Comparison of ENCODE assay signal across 11 mouse cellular contexts in the genomic region with DNA sequence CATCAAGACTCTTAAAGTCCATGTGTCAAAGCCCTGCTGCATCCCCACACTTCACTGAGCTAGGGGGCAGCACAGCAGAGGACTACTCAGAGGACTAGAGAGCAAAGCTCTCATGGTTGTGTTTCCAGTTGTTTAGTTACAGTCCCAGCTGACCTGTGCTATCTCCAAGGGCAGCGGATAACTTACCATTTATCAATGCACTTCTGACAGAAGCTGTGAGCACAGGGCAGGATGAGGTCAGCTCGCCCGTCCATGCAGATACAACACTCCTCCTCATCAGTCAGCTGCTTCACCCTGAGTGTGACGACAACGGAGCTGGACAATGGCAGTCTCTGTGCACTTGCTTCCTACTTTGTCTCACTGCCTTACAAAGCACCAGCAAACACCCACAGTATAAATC. TPM values are rescaled to one million over a fixed set of nuclear protein-coding genes. Genes with fewer than 3 reads are reported as not detected.
DNase-seq lines count a peak whose midpoint lies in the region; ATAC-seq and TF ChIP-seq lines count a peak whose summit lies in the region.
"Had no signal": no experiment of that assay in that cellular context is flagged by ENCODE, and none has a peak within 500 bp of the region (broad histone marks: within the 10 kb centered on the region; RNA-seq: fewer than 3 reads in every experiment).

No protein-coding gene starts in this region.

- H3K27me3 ChIP-seq in kidney, adult 2 months (replicated peaks; ENCODE audit: control insufficient read depth, insufficient read depth, low read length): no peaks in the 10 kb centered on the region
- H3K27me3 ChIP-seq in hindbrain, postnatal 0 days (ENCODE audit: insufficient read depth, low read length): no peaks in the 10 kb centered on the region

- no peak for TF ChIP-seq POLR2A in kidney, adult 2 months (IDR thresholded peaks at IDR 0.05; ENCODE audit: low read depth, low read length)

- H3K9ac ChIP-seq in hindbrain, postnatal 0 days (replicated peaks; ENCODE audit: low read length): no peak overlapping the region
- H3K9ac ChIP-seq: forebrain, postnatal 0 days had no signal

- WGBS in kidney, adult 2 months: 51% methylated on average over 5 of the region's 5 CpGs
- 35% methylated on average over 5 of the region's 5 CpGs for WGBS in hindbrain, postnatal 0 days

- H3K4me2 ChIP-seq in hindbrain, postnatal 0 days (ENCODE audit: low read depth, low read length): no peak overlapping the region
- H3K4me2 ChIP-seq: midbrain, embryonic 11.5 days had no signal

- ATAC-seq in hindbrain, postnatal 0 days: 0 out of 2 replicates have a peak, but pooled peaks have one; percentile 38

- no peaks in the 10 kb centered on the region for H3K36me3 ChIP-seq in kidney, adult 2 months (ENCODE audit: control insufficient read depth, insufficient read depth, low read length)
- peaks cover 16% of the 10 kb centered on the region for H3K36me3 ChIP-seq in hindbrain, postnatal 0 days (ENCODE audit: insufficient read depth, low read length)

- no peak overlapping the region for H3K4me3 ChIP-seq in kidney, adult 2 months (ENCODE audit: insufficient read depth, low read depth, low read length)
- H3K4me3 ChIP-seq in hindbrain, postnatal 0 days (ENCODE audit: low read length): no peak overlapping the region

- no peak for DNase-seq in kidney, adult 2 months
- DNase-seq in kidney, adult 11 months: no peak
- peak; percentile 29 for DNase-seq in ovary, postnatal 36 days (ENCODE audit: low spot score)
- no peak for DNase-seq in ovary, postnatal 14 days (ENCODE audit: low spot score)
- DNase-seq in hindbrain, postnatal 0 days (ENCODE audit: low spot score): no peak
- peak; percentile 41 for DNase-seq in yolk sac, embryonic 10.5 days (ENCODE audit: low spot score)
- no peak for DNase-seq in cerebellum, postnatal 14 days
- no peak for DNase-seq in layer of hippocampus, postnatal 10 days (ENCODE audit: low spot score in 2 of 2)

- TF ChIP-seq CTCF in kidney, adult 2 months (conservative IDR thresholded peaks at IDR 0.05; ENCODE audit: insufficient read depth, insufficient read length, low read depth, low read length): 0 out of 2 replicates have a peak, but pooled peaks have one; percentile 14
- TF ChIP-seq CTCF in hindbrain, postnatal 0 days (IDR thresholded peaks at IDR 0.05; ENCODE audit: low read depth): peak; percentile 51

- no peak overlapping the region for H3K27ac ChIP-seq in kidney, adult 2 months (ENCODE audit: insufficient read depth, low read depth, low read length)
- H3K27ac ChIP-seq in hindbrain, postnatal 0 days: no peak overlapping the region

- no peaks in the 10 kb centered on the region for H3K4me1 ChIP-seq in kidney, adult 2 months (ENCODE audit: control insufficient read depth, insufficient read depth, low read length)
- H3K4me1 ChIP-seq in hindbrain, postnatal 0 days (ENCODE audit: insufficient read depth, low read length): no peaks in the 10 kb centered on the region

- no peaks in the 10 kb centered on the region for H3K9me3 ChIP-seq in hindbrain, postnatal 0 days (ENCODE audit: low read length)

RNA-seq across cellular contexts. Expression of gene Rnf141, which starts 23.2 kb away (rescaled TPM):
- polyA plus RNA-seq in kidney, adult 2 months (2012; rRNA removed): 11.4 and 19.3 TPM in 2 replicates
- total RNA-seq in hindbrain, postnatal 0 days (2014; rRNA removed): 80.4 and 98.8 TPM in 2 replicates
- 35.3 and 36.7 TPM in 2 replicates for polyA plus RNA-seq in hindbrain, postnatal 0 days (2015; fragmentation: Nextera tagmentation; extraction: Ambion mirVana)
- total RNA-seq in layer of hippocampus, postnatal 10 days (2021): 10 to 100 TPM; 84.3 to 87.3 TPM

RNA-seq across cellular contexts. Expression of gene Lyve1, which starts 42.0 kb away (rescaled TPM):
- polyA plus RNA-seq in kidney, adult 2 months (2012; rRNA removed): 2.0 and 6.6 TPM in 2 replicates
- 9.5 and 9.7 TPM in 2 replicates for total RNA-seq in hindbrain, postnatal 0 days (2014; rRNA removed)
- 5.2 and 6.3 TPM in 2 replicates for polyA plus RNA-seq in hindbrain, postnatal 0 days (2015; fragmentation: Nextera tagmentation; extraction: Ambion mirVana)
- total RNA-seq in layer of hippocampus, postnatal 10 days (2021): 1 to 10 TPM; 1.8 to 2.8 TPM
- total RNA-seq: MEL had no signal

RNA-seq across cellular contexts. Expression of gene Ampd3, which starts 53.1 kb away (rescaled TPM):
- polyA plus RNA-seq in kidney, adult 2 months (2012; rRNA removed): 23.4 and 26.4 TPM in 2 replicates
- total RNA-seq in hindbrain, postnatal 0 days (2014; rRNA removed): 15.1 and 24.8 TPM in 2 replicates
- 12.4 and 14.3 TPM in 2 replicates for polyA plus RNA-seq in hindbrain, postnatal 0 days (2015; fragmentation: Nextera tagmentation; extraction: Ambion mirVana)
- total RNA-seq in layer of hippocampus, postnatal 10 days (2021): 10 to 100 TPM; 25.7 to 27.0 TPM

Comparison
In these comparisons a context has a peak if more than half of its experiments do, and no peak if none do; other contexts are left out.
1. DNase-seq: peak in ovary, postnatal 36 days (single experiment) and yolk sac, embryonic 10.5 days (single experiment); none in kidney, adult 2 months (single experiment), kidney, adult 11 months (single experiment), ovary, postnatal 14 days (single experiment), hindbrain, postnatal 0 days (single experiment), cerebellum, postnatal 14 days (0 of 2) and layer of hippocampus, postnatal 10 days (0 of 2).